Comparison of ENCODE assay signal across 8 mouse cellular contexts in the genomic region with DNA sequence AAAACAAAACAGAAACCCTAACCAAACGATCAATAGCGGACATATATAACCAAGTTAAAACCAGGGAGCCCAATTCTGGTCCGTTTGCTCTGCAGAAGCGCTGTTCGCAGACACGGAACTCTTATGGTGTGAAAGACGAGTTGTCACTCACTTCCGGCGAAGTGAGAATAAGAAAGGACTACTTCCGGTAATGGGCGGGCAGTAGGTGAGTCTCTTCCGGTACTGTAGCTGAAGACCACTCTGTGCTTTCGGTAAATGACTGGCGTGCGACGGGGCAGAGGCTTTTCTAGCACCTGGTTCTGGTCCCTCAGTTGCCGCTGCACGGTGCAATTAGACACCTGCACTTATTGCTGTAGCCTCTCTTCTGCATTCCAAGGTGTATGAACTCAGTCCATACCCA. TPM values are rescaled to one million over a fixed set of nuclear protein-coding genes. Genes with fewer than 3 reads are reported as not detected.
A peak's percentile ranks its signal among the peaks of the same experiment; 100 is the strongest.
DNase-seq lines count a peak whose midpoint lies in the region; ATAC-seq lines count a peak whose summit lies in the region.

A gene (plus strand): TSS at position 176 of the 400 bp plus-strand sequence.

- peak; percentile 33; the same call in 1 of the 2 replicates for ATAC-seq in limb, embryonic 11.5 days (ENCODE audit: insufficient number of reproducible peaks, low FRiP score, low TSS enrichment, low read depth)
- ATAC-seq in midbrain, embryonic 13.5 days, result peak; percentile 68

- peak within 1 kb of the TSS; percentile 54 for H3K4me3 ChIP-seq in limb, embryonic 11.5 days (ENCODE audit: low read depth, low read length)
- H3K4me3 ChIP-seq in midbrain, embryonic 13.5 days (replicated peaks), result peak within 1 kb of the TSS; percentile 66

- H3K9me3 ChIP-seq in limb, embryonic 11.5 days (ENCODE audit: control insufficient read depth, low read length), result no peaks in the 10 kb centered on the region
- H3K9me3 ChIP-seq in midbrain, embryonic 13.5 days, result no peaks in the 10 kb centered on the region

- H3K9ac ChIP-seq in limb, embryonic 11.5 days (ENCODE audit: low read length), result peak within 1 kb of the TSS; percentile 64; the same call in 1 of the 2 replicates
- peak within 1 kb of the TSS; percentile 83 for H3K9ac ChIP-seq in midbrain, embryonic 13.5 days (replicated peaks)

- H3K36me3 ChIP-seq in limb, embryonic 11.5 days (ENCODE audit: control insufficient read depth, insufficient read depth, low read length), result peaks cover 4% of the 10 kb centered on the region; the same call in 1 of the 2 replicates
- peaks cover 48% of the 10 kb centered on the region for H3K36me3 ChIP-seq in midbrain, embryonic 13.5 days

- DNase-seq in 3134 (ENCODE audit: extremely low read depth, insufficient read length, low spot score), result peak; percentile 62
- peak; percentile 82 to 94 for DNase-seq in adrenal gland, adult (ENCODE audit: inconsistent age in 2 of 2, low spot score in 1 of 2)
- DNase-seq in embryo, embryonic 10 days (ENCODE audit: low spot score), result peak; percentile 93
- DNase-seq in heart, adult 18-20 months, result peak; percentile 86 to 90
- peak; percentile 81 for DNase-seq in kidney, adult 18-20 months
- peak; percentile 80 for DNase-seq in limb, embryonic 11.5 days (ENCODE audit: low spot score)
- peak; percentile 75 to 84 for DNase-seq in spleen, postnatal 36 days (ENCODE audit: low spot score in 2 of 2)

- peak within 1 kb of the TSS; percentile 96 for H3K4me2 ChIP-seq in limb, embryonic 11.5 days (ENCODE audit: low read depth, severe bottlenecking)
- H3K4me2 ChIP-seq in midbrain, embryonic 13.5 days (replicated peaks), result peak within 1 kb of the TSS; percentile 99

- H3K27me3 ChIP-seq in limb, embryonic 11.5 days (ENCODE audit: control insufficient read depth, insufficient read depth, low read length), result peaks cover 24% of the 10 kb centered on the region
- peaks cover 23% of the 10 kb centered on the region for H3K27me3 ChIP-seq in midbrain, embryonic 13.5 days

- WGBS in limb, embryonic 11.5 days, result under 1% methylated on average over 18 of the region's 18 CpGs
- WGBS in midbrain, embryonic 13.5 days, result under 1% methylated on average over 18 of the region's 18 CpGs

- H3K4me1 ChIP-seq in limb, embryonic 11.5 days (ENCODE audit: control insufficient read depth, insufficient read depth, low read length), result peaks cover 15% of the 10 kb centered on the region
- H3K4me1 ChIP-seq in midbrain, embryonic 13.5 days (replicated peaks), result peaks cover 52% of the 10 kb centered on the region

- no peak within 1 kb of the TSS for H3K27ac ChIP-seq in limb, embryonic 11.5 days (replicated peaks; ENCODE audit: low read depth, low read length)
- H3K27ac ChIP-seq in midbrain, embryonic 13.5 days, result peak within 1 kb of the TSS; percentile 72

RNA-seq across cellular contexts. Expression of the gene that starts here (rescaled TPM):
- 10 to 100 TPM in 1 of 2 experiments, 1 to 10 TPM in 1; 9.8 to 11.7 TPM for total RNA-seq in heart, adult 18-20 months (2021)
- 27.7 and 27.9 TPM in 2 replicates for polyA plus RNA-seq in limb, embryonic 11.5 days (2014; fragmentation: Nextera tagmentation; extraction: Ambion mirVana)
- polyA plus RNA-seq in midbrain, embryonic 13.5 days (2015; fragmentation: Nextera tagmentation; extraction: Ambion mirVana), result 31.1 and 31.2 TPM in 2 replicates
